Mouse (Mus musculus): ENCODE results near the gene Tspyl4. TPM values are rescaled to one million over a fixed set of nuclear protein-coding genes. Genes with fewer than 3 reads are reported as not detected.

The Tspyl4 gene
- polyA plus RNA-seq, 1 experiment: 7.7 TPM

DNA sequence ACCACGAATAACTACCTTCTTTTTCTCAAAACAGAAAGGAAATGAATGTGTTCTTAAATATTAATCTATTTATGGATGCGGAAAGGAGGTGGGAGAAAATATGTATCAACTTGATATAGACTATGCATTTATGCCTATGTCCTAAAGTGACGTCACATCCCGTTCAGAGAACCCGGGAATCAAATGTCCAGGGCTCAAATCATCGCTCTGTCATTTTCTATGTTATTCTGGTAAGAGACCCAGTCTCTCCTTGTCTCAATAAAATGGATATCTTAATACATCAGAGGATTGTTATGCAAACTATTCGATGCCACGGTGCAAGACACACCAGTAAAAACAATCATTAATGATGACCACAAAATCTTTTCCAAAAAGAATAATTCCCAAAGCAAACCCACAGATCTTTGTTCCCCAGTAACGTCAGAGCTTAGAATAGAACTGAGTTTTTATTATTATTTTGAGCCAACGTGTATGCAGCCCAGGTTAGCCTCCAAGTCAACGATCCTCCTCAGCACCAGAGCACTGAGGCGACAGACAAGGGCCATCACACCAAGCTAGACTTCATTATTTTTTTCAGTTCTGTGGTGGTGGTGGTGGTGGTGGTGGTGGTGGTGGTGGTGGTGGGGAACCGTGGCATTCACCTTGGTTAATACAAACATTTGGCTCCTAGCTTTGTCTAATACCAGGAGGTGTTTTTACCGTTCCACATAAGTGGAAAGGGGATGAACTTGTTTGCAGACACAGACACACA, 15.9 kb upstream of the Tspyl4 start:
- no peaks in the 10 kb centered on the region; the same call in 1 of the 2 replicates for H3K4me1 ChIP-seq (ENCODE audit: control insufficient read depth, insufficient read depth, low read length)
- no peak for TF ChIP-seq POLR2A (IDR thresholded peaks at IDR 0.05; ENCODE audit: borderline replicate concordance, control insufficient read depth, low read depth, low read length)
- no peak for TF ChIP-seq CTCF (IDR thresholded peaks at IDR 0.05; ENCODE audit: control insufficient read depth, insufficient read depth, low read length)
- 13% methylated on average over 14 of the region's 14 CpGs for WGBS
- H3K4me3 ChIP-seq (replicated peaks; ENCODE audit: control insufficient read depth, low read depth, low read length): peak overlapping the region; percentile 95
- H3K27ac ChIP-seq (ENCODE audit: control insufficient read depth, insufficient read depth, low read depth, low read length, poor library complexity): peak overlapping the region; percentile 89

GRCm38 (mm10) chr10:34281962-34282388, 15.3 kb upstream of the Tspyl4 start, which contains the start of gene Tspyl1:
Tspyl1 (plus strand) TSS chr10:34282190.
- Histone ChIP-seq H3K4me3 (replicated peaks; ENCODE audit: control insufficient read depth, low read depth, low read length) (peak within 1 kb of the TSS; percentile 95), H3K27ac (ENCODE audit: control insufficient read depth, insufficient read depth, low read depth, low read length, poor library complexity) (peak within 1 kb of the TSS; percentile 94), H3K4me1 (ENCODE audit: control insufficient read depth, insufficient read depth, low read length) (no peaks in the 10 kb centered on the region; the same call in 1 of the 2 replicates)
- TF ChIP-seq CTCF (IDR thresholded peaks at IDR 0.05; ENCODE audit: control insufficient read depth, insufficient read depth, low read length) (no peak), POLR2A (IDR thresholded peaks at IDR 0.05; ENCODE audit: borderline replicate concordance, control insufficient read depth, low read depth, low read length) (peak; percentile 87)
- WGBS: under 1% methylated on average over 38 of the region's 38 CpGs

- Histone ChIP-seq H3K4me1 (ENCODE audit: control insufficient read depth, insufficient read depth, low read length) (no peaks in the 10 kb centered on the region; the same call in 1 of the 2 replicates), H3K4me3 (replicated peaks; ENCODE audit: control insufficient read depth, low read depth, low read length) (peak overlapping the region; percentile 95), H3K27ac (ENCODE audit: control insufficient read depth, insufficient read depth, low read depth, low read length, poor library complexity) (peak overlapping the region; percentile 94)
- TF ChIP-seq CTCF (IDR thresholded peaks at IDR 0.05; ENCODE audit: control insufficient read depth, insufficient read depth, low read length): no peak
- no peak for TF ChIP-seq POLR2A (IDR thresholded peaks at IDR 0.05; ENCODE audit: borderline replicate concordance, control insufficient read depth, low read depth, low read length)
- whole genome bisulfite sequencing: 3% methylated on average over 47 of the region's 47 CpGs
Observed at GRCm38 (mm10) chr10:34282420-34283238, 14.6 kb upstream of the Tspyl4 start.

GRCm38 (mm10) chr10:34296911-34297298, 337 bp upstream of the Tspyl4 start:
- no peak for TF ChIP-seq POLR2A (IDR thresholded peaks at IDR 0.05; ENCODE audit: borderline replicate concordance, control insufficient read depth, low read depth, low read length)
- no peak for TF ChIP-seq CTCF (IDR thresholded peaks at IDR 0.05; ENCODE audit: control insufficient read depth, insufficient read depth, low read length)
- 6% methylated on average over 13 of the region's 13 CpGs for WGBS

DNA sequence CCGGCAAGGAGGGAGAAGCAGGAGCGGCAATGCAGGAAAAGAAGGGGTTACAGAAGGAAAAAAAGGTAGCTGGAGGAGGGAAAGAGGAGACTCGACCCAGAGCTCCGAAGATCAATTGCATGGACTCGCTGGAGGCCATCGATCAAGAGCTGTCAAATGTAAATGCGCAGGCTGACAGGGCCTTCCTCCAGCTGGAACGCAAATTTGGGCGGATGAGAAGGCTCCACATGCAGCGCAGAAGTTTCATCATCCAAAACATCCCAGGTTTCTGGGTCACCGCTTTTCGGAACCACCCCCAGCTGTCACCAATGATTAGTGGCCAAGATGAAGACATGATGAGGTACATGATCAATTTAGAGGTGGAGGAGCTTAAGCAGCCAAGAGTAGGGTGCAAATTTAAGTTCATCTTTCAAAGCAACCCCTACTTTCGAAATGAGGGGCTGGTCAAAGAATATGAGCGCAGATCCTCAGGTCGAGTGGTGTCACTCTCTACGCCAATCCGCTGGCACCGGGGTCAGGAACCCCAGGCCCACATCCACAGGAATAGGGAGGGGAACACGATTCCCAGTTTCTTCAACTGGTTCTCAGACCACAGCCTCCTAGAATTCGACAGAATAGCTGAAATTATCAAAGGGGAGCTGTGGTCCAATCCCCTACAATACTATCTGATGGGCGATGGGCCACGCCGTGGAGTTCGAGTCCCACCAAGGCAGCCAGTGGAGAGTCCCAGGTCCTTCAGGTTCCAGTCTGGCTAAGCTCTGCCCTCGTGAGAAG, 925 bp downstream of the Tspyl4 start:
- TF ChIP-seq CTCF (IDR thresholded peaks at IDR 0.05; ENCODE audit: control insufficient read depth, insufficient read depth, low read length) (no peak), POLR2A (IDR thresholded peaks at IDR 0.05; ENCODE audit: borderline replicate concordance, control insufficient read depth, low read depth, low read length) (no peak)
- H3K4me1 ChIP-seq (ENCODE audit: control insufficient read depth, insufficient read depth, low read length): no peaks in the 10 kb centered on the region; the same call in 1 of the 2 replicates
- peak overlapping the region; percentile 6; the same call in 1 of the 2 replicates for H3K27ac ChIP-seq (ENCODE audit: control insufficient read depth, insufficient read depth, low read depth, low read length, poor library complexity)
- WGBS: 44% methylated on average over 25 of the region's 25 CpGs
- H3K4me3 ChIP-seq (replicated peaks; ENCODE audit: control insufficient read depth, low read depth, low read length): peak overlapping the region; percentile 70

More at GRCm38 (mm10) chr10:34296911-34297298, 337 bp upstream of the Tspyl4 start:
- Histone ChIP-seq H3K4me1 (ENCODE audit: control insufficient read depth, insufficient read depth, low read length) (no peaks in the 10 kb centered on the region; the same call in 1 of the 2 replicates), H3K27ac (ENCODE audit: control insufficient read depth, insufficient read depth, low read depth, low read length, poor library complexity) (no peak overlapping the region), H3K4me3 (replicated peaks; ENCODE audit: control insufficient read depth, low read depth, low read length) (peak overlapping the region; percentile 70)

DNA sequence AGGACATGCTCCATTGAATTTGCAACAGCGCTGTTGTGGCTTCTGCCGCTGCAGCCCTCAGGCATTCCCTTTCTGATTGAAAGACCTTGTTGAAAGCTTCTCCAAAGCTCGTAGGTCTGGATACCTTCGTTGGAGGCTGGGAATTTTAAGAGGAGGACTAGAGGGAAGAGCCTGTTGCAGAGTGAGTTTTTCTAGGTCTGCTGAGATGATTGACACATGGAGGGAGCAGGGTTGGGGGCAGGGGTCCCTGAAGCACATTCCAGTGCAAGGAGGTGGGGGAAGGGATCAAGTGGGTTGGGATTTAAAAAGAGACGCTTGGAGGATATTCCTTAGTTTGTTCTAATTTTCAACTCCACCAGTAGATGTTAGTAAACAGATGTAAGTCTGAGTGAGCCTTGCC, 3.1 kb downstream of the Tspyl4 start:
- WGBS: 79% methylated on average over 5 of the region's 5 CpGs
- Histone ChIP-seq H3K4me1 (ENCODE audit: control insufficient read depth, insufficient read depth, low read length) (no peaks in the 10 kb centered on the region; the same call in 1 of the 2 replicates), H3K27ac (ENCODE audit: control insufficient read depth, insufficient read depth, low read depth, low read length, poor library complexity) (no peak overlapping the region), H3K4me3 (replicated peaks; ENCODE audit: control insufficient read depth, low read depth, low read length) (no peak overlapping the region)
- no peak for TF ChIP-seq POLR2A (IDR thresholded peaks at IDR 0.05; ENCODE audit: borderline replicate concordance, control insufficient read depth, low read depth, low read length)

GRCm38 (mm10) chr10:34307070-34307469, 9.8 kb downstream of the Tspyl4 start:
- TF ChIP-seq CTCF (IDR thresholded peaks at IDR 0.05; ENCODE audit: control insufficient read depth, insufficient read depth, low read length) (no peak), POLR2A (IDR thresholded peaks at IDR 0.05; ENCODE audit: borderline replicate concordance, control insufficient read depth, low read depth, low read length) (no peak)
- no peak overlapping the region for H3K4me3 ChIP-seq (replicated peaks; ENCODE audit: control insufficient read depth, low read depth, low read length)
- H3K4me1 ChIP-seq (ENCODE audit: control insufficient read depth, insufficient read depth, low read length): no peaks in the 10 kb centered on the region
- no peak overlapping the region for H3K27ac ChIP-seq (ENCODE audit: control insufficient read depth, insufficient read depth, low read depth, low read length, poor library complexity)

Data from bone marrow, adult 2 months (tissue).